Mouse (Mus musculus): ENCODE measurements around the gene Slc4a8.

Gene Slc4a8

DNA sequence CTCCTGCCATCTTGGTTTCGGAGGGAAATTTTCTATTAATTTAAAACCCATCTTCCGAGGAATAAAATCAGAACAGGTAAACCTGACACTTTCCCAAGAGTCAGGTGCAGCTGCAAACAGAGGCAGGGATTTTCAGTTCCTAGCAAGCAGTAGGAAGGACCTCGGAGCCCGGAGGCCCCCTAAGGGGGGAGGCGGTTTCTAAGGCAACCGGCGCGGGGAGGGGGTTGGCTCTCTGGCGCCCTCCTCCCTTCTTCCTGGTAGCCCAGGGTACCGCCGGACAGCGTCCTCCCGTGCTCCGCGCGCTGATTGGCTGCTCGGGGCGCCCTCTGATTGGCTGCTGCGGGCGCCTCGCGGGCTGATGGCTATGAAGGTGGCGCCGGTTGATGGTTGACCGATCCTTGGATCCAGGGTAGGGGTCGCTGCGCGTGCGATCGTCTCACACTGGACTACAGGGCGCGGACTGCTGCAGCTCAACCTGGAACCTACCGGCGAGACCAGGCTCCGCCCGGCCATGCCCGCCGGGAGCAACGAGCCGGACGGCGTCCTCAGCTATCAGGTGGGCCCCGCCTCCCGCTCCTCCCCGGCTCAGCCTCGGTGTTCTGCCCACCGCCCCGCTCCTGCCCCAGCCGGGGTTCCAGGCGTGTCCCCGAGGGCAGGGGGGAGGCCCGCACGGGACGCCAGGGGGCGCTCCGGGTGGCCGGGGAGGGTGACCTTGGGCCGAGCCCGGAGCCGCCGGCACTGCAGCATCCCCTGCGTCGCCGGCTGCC lies at the start of gene Slc4a8:
TSS of gene Slc4a8 (plus strand) at position 329 of the 767 bp plus-strand sequence.
- peak; percentile 91 to 93 for DNase-seq

- DNase-seq: peak; percentile 17 to 39
Observed at GRCm38 (mm10) chr15:100714470-100714869, 47.1 kb upstream of the Slc4a8 start.

- DNase-seq: peak; percentile 29 to 54
Observed at GRCm38 (mm10) chr15:100715399-100715993, 46.1 kb upstream of the Slc4a8 start.

GRCm38 (mm10) chr15:100717933-100718332 lies 43.6 kb upstream of the Slc4a8 start:
- DNase-seq: no peak

DNA sequence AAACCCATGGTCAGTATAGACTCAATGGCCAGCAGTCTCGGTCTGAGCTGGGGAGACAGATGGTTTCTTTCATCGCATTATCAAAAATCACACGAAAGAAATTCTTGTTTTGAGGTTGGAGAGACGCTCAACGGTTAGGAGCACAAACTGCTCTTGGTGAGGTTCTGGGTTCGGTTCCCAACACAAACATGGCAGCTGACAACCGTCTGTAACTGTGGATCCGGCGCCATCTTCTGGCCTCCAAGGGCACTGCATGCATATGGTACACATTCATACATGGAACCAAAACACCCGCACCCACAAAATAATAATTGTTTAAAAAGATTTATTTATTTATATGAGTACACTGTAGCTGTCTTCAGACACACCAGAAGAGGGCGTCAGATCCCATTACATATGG lies 43.0 kb upstream of the Slc4a8 start:
- peak in 1 of 2 experiments; percentile 41 for DNase-seq

- DNase-seq: no peak
Observed at GRCm38 (mm10) chr15:100719217-100719616, 42.3 kb upstream of the Slc4a8 start.

DNA sequence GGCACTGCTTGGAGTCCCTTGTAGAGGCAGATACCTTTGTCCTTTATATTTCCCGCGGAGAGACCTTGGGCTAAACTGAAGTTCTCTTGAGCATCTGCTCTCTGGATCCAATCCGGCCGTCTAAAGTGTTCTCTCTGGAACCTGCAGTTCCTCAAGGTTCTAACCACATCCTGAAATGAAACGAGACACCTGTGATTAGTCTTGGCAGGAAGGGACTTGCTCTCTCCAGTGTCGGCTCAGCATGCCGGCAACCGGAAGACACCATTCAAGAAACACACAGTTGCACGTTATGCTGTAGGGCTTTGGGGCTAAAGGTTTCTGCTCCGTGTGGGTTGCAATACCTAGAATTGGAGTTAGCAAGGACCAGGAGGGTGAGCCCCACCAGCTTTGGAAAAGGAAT lies 41.5 kb upstream of the Slc4a8 start:
- DNase-seq: no peak

- DNase-seq: no peak
Observed at GRCm38 (mm10) chr15:100721445-100721844, 40.1 kb upstream of the Slc4a8 start.

DNA sequence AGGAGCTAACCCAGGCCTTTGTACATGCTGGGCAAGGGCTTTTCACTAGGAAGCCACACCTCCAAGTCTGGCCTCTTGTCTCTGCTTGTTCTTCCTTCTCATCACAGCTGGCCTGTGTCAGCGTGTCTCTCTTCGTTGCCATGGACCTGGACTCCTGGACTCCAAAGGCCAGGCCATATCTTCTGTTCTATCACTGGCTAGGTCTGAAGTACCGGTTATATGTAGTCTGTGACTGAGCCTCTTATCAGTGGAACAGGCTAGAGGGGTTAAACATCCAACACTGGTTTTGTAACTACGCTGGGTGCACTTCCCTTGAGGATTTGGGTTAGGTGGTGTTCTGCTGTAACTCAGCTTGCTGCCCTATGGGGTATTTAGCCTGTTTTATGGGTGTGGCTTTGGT lies 39.5 kb upstream of the Slc4a8 start:
- no peak for DNase-seq

DNA sequence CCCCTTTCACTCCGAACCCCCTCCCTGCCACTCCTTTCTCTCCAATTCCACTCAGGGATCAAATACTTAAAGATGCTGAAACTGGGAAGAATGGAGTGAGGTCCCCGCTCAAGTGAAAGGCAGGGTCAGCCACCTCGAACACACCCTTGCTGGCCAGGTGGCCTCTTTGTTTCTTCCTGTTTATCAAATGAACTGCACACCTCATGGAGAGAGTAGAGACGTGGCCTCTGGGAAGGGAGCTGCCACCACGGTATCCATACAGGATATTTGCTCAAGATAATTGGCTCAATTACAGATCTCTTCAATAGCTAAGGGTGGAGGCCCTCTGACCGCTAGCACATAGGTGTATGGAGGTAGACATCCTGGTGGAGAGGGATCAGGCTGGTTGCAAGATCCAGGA lies 39.0 kb upstream of the Slc4a8 start:
- no peak for DNase-seq

DNA sequence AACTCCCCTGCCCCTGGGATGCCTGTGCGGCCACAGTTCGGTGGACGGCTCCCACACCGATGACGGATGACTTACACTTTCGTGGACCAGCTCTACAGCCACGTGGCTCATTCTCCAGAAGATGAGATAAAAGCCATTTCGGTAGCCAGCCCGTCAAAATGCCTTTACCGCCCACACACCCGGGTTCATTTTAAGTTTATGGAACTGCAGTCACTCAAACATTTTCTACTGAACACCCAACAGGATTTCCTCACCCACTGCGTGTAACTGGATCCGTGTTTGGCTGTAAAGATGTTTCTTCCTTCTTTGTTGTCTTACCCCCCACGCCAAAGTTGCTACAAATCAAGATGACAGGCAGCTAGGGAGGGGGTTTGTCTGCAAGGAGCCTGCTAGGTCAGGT lies 38.0 kb upstream of the Slc4a8 start:
- DNase-seq: no peak

DNA sequence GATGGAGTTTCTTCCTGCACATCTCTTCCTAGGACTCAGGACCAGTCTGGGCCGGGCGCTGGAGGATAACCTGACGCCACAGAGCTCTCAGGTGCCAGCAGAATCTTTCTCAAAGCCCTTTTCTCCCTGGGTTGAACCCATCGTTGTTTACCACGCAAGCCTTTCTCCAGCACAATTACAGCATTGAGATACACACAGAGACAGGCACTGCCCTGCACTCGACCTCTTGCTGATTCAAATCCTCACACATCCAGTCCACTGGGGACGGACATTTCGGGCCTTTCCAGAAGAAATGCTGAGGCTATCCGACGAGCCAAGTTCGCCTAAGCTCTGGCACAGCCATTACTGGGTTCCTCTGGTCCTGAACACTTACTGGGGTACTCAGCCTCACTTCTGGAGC lies 34.8 kb upstream of the Slc4a8 start:
- DNase-seq: no peak

- DNase-seq: no peak
Observed at GRCm38 (mm10) chr15:100727834-100728233, 33.7 kb upstream of the Slc4a8 start.

GRCm38 (mm10) chr15:100728586-100728985 lies 33.0 kb upstream of the Slc4a8 start:
- DNase-seq: no peak

- peak in 1 of 2 experiments; percentile 55 for DNase-seq
Observed at GRCm38 (mm10) chr15:100729281-100729985, 32.1 kb upstream of the Slc4a8 start, which contains the start of gene Galnt6. TSS of gene Galnt6 (minus strand) at chr15:100729376.

GRCm38 (mm10) chr15:100731081-100731480 lies 30.5 kb upstream of the Slc4a8 start:
- DNase-seq: no peak

GRCm38 (mm10) chr15:100732580-100732979 lies 29.0 kb upstream of the Slc4a8 start:
- DNase-seq: no peak

DNA sequence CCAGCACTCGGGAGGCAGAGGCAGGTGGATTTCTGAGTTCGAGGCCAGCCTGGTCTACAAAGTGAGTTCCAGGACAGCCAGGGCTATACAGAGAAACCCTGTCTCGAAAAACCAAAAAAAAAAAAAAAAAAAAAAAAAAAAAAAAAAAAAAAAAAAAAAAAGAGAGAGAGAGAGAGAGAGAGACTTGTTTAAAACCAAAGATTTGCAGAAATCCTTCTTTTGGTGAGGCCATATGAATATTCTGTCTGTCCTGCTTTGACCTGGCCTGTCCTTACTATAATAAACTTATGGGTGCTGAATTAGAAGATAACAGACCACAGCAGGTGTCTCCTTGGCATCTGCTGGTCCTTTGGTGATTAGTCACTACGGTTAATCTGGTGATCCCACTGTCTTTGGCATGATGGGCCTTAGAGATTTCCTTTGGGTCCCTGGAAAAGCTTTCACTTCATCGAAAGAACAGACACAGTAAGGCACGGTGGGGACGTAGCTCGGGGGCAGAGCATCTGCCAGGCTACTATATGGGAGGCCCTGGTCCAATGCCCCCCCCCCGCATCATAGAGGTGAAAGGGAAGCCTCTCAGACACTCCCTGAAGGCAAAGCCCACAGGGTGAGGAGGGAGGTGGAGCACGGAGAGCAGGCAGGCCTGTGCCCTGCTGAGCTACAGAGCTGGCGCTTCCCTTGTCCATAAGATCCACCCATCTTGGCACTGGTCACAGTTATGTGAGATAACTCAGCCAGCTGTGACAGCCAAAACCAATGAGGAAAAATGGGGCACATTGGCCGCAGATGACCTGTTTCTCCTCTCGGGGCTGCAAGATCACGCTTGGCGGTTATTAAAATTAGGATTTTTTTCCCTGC lies 26.2 kb upstream of the Slc4a8 start:
- no peak for DNase-seq

DNA sequence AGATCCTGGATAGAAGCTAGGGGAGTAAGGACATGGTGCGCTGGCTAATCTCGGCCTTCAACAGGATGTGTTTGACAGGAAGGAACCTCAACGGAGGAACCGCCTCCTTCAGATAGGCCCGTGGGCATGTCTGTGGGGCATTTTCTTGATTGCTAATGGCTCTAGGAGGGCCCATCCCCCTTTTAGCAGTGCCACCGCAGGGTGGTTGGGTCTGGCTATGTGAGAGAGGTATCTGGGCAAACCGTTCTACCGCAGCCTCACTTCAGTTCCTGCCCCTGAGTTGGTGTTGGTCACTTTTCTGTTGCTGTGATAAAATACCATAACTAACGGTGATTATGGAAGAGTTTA lies 25.6 kb upstream of the Slc4a8 start:
- no peak for DNase-seq

GRCm38 (mm10) chr15:100737667-100738066 lies 23.9 kb upstream of the Slc4a8 start:
- no peak for DNase-seq

DNA sequence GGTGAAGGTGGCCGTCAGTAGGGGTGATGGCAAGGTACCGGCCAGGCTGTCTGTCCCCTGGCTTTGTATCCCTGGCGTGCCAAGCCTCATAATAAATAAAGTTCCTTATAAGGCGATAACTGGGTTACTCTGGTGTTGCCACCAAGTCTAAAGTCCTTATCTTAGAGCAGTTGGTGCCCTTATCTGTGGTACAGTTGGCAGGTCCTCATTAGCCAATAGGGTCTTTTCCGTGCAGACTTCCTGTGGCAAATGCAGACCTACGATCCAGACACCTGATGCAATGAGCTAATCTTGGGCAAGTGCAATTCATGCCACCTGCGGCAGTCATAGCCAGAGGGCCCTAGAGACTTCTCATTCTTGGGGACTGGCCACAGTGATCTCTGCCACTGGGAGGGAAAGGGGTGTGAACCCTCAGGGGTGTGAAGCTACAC lies 23.2 kb upstream of the Slc4a8 start:
- DNase-seq: no peak

GRCm38 (mm10) chr15:100739442-100739841 lies 22.1 kb upstream of the Slc4a8 start:
- DNase-seq: no peak

DNA sequence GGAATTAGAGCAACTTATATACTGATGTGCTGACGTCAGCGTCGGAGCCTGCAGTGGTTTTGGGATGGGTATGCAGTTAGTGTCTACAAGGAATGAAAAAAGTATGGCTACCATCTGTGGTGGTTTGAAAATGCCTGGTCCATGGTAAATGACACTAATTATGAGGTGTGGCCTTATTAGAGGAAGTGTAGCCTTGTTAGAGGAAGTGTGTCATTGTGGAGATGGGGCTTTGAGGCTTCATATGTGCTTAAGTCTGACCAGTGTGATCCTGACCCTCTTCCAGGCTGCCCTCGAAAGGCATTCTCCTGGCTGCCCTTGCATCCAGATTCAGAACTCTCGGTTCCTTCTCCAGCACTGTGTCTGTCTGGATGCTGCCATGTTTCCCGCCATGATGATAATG lies 18.3 kb upstream of the Slc4a8 start:
- no peak for DNase-seq
